Mouse (Mus musculus) spleen, embryonic (tissue): Measurements from ENCODE around the gene Olfr598.
"Not testable (repeated sequence)": the region's sequence is repeated elsewhere in the genome, so short reads cannot be mapped to it uniquely, and the experiment has no call there.

ENCODE experiments used
- CTCF ChIA-PET: fragments of 350-600 bp; sonication (Branson Sonifier 250); formaldehyde crosslinking; loops from one replicate; lab custom pipeline; 2022; lab: Charles Lee

The Olfr598 gene

DNA sequence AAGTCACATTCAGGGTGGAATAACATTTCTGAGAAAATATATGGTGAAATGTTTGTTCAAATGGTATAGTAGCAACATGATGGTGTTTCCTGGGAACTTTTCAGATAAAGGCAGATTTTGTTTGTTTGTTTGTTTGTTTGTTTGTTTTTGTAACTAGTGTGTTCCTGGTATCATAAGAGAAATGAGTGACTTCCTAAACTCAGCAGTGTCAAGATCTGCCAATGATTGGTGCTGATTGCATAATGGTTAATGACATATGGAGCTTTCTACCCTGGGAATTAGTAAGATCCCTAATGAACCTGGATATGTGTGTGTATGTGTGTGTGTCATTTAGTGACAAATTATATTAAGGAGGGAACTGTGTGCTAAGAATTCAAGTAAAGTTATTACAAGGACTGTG, at the start of gene Olfr598:
TSS of gene Olfr598 (plus strand) at position 301 of the 400 bp plus-strand sequence.
- CTCF ChIA-PET, result no interaction called here

DNA sequence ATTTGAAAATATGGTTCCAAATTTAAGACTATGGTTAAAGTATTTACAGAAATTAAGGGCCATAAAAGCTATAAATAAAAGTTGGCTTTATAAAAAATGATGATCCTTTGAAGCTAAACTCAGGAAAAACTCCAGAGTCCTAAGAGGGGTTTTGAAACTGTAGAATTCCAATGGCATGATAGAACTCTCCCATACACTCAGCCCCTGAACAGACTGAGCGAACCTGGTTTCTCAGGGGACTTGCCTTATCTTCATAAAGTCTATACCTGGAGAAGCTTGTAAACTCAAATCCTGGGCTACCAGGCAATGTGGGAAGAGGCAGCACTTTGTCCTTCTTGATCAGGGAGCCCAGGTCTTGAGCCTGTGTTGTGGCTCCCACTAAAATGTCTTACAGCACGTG, 18.0 kb upstream of the Olfr598 start, which contains the start of gene Olfr596:
TSS of gene Olfr596 (plus strand) at position 301 of the 400 bp plus-strand sequence.
- CTCF ChIA-PET, result not testable (repeated sequence)

- CTCF ChIA-PET, result not testable (repeated sequence)
Observed at GRCm38 (mm10) chr7:103316015-103316414, 7.4 kb upstream of the Olfr598 start, which contains the start of gene Olfr597. Gene Olfr597 (plus strand): TSS chr7:103316315.

- CTCF ChIA-PET, result no interaction called here
Observed at GRCm38 (mm10) chr7:103335617-103336016, 12.2 kb downstream of the Olfr598 start, which contains the start of gene Olfr599. Gene Olfr599 (plus strand): TSS chr7:103335917.

- CTCF ChIA-PET, result no interaction called here
Observed at GRCm38 (mm10) chr7:103349569-103349968, 26.2 kb downstream of the Olfr598 start, which contains the start of gene Olfr600. Gene Olfr600 (minus strand): TSS chr7:103349669.

DNA sequence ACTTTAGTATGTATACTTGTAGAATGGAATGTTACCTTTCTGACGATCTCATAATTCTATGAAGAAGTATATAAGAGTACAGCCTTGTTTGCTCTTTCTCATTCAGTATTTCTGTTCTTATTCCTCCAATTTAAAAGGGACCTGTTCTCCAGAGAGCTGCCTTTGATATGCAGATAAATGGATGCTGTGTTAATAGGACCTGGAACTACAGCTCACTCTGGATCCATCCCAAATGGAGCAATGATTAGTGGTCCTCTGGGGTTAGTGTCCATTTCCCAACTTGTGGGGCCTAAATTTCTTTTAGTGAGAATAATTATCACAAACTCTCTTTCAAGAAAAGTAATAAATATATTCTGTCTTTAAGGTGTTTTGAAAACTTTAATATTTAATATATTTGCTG, 39.2 kb downstream of the Olfr598 start, which contains the start of gene Olfr601:
TSS of gene Olfr601 (minus strand) at position 101 of the 400 bp plus-strand sequence.
- CTCF ChIA-PET, result no interaction called here
